Mouse (Mus musculus) granulocyte monocyte progenitor cell, adult 5-6 weeks (primary cell): Measurements from ENCODE around the gene Gm16223. TPM values are rescaled to one million over a fixed set of nuclear protein-coding genes. Genes with fewer than 3 reads are reported as not detected.

Experiments
- ATAC-seq: replicated peaks from 2 replicates; pipeline ENCODE4 v1.8.0; 2016; ENCODE audit warnings: mild to moderate bottlenecking, moderate TSS enrichment, inconsistent platforms; ENCODE audit not compliant: poor library complexity, severe bottlenecking
- total RNA-seq, 2 experiments: library from RNA; stranded (forward) in 1 of 2; stranded (reverse) in 1 of 2; fragments of 200-712, 200-1000 nt in 1 of 2; fragments of >200 nt in 1 of 2; fragmentation: Nextera tagmentation in 1 of 2; gene quantifications; 2 replicates each; pipeline ENCODE4 v1.2.3; 2014 to 2017

Gm16223 gene
- not detected in 2 replicates for total RNA-seq (2014; fragmentation: Nextera tagmentation)
- not detected in 2 replicates for total RNA-seq (2017)

- ATAC-seq: no peak
These were observed at the start of gene Gm16223 for GRCm38 (mm10) chr5:42067476-42068187. Gm16223 (plus strand) TSS chr5:42067960.

- no peak for ATAC-seq
These were observed 45.7 kb upstream of the Gm16223 start for GRCm38 (mm10) chr5:42022029-42022428.

- ATAC-seq: no peak
These were observed 44.2 kb upstream of the Gm16223 start for GRCm38 (mm10) chr5:42023521-42023920.

GRCm38 (mm10) chr5:42036388-42037082 lies 31.2 kb upstream of the Gm16223 start:
- no peak for ATAC-seq

- no peak for ATAC-seq
These were observed 13.1 kb upstream of the Gm16223 start for GRCm38 (mm10) chr5:42054636-42055035.

- no peak for ATAC-seq
These were observed 12.6 kb upstream of the Gm16223 start for GRCm38 (mm10) chr5:42055151-42055550.

- ATAC-seq: no peak
These were observed 2.7 kb upstream of the Gm16223 start for GRCm38 (mm10) chr5:42065090-42065489.

GRCm38 (mm10) chr5:42067075-42067474 lies 685 bp upstream of the Gm16223 start:
- no peak for ATAC-seq

- no peak for ATAC-seq
These were observed 424 bp downstream of the Gm16223 start for GRCm38 (mm10) chr5:42068188-42068579.

- ATAC-seq: no peak
These were observed 49.0 kb downstream of the Gm16223 start for GRCm38 (mm10) chr5:42116586-42117346.

- no peak for ATAC-seq
These were observed 57.8 kb downstream of the Gm16223 start for GRCm38 (mm10) chr5:42125562-42125961.

- ATAC-seq: no peak
These were observed 87.9 kb downstream of the Gm16223 start for GRCm38 (mm10) chr5:42155626-42156025.

- ATAC-seq: no peak
These were observed 97.0 kb downstream of the Gm16223 start for GRCm38 (mm10) chr5:42164731-42165130.

GRCm38 (mm10) chr5:42166311-42166710 lies 98.6 kb downstream of the Gm16223 start:
- no peak for ATAC-seq

GRCm38 (mm10) chr5:42168071-42168470 lies 100.3 kb downstream of the Gm16223 start:
- no peak for ATAC-seq

GRCm38 (mm10) chr5:42168785-42169184 lies 101.0 kb downstream of the Gm16223 start:
- ATAC-seq: no peak

GRCm38 (mm10) chr5:42174109-42174508 lies 106.3 kb downstream of the Gm16223 start:
- no peak for ATAC-seq

- no peak for ATAC-seq
These were observed 107.7 kb downstream of the Gm16223 start for GRCm38 (mm10) chr5:42175424-42175823.

GRCm38 (mm10) chr5:42198493-42198892 lies 130.7 kb downstream of the Gm16223 start:
- no peak for ATAC-seq

GRCm38 (mm10) chr5:42207456-42208122 lies 139.8 kb downstream of the Gm16223 start:
- ATAC-seq: no peak
